ENCODE assay signal across 10 mouse cellular contexts in the genomic region with DNA sequence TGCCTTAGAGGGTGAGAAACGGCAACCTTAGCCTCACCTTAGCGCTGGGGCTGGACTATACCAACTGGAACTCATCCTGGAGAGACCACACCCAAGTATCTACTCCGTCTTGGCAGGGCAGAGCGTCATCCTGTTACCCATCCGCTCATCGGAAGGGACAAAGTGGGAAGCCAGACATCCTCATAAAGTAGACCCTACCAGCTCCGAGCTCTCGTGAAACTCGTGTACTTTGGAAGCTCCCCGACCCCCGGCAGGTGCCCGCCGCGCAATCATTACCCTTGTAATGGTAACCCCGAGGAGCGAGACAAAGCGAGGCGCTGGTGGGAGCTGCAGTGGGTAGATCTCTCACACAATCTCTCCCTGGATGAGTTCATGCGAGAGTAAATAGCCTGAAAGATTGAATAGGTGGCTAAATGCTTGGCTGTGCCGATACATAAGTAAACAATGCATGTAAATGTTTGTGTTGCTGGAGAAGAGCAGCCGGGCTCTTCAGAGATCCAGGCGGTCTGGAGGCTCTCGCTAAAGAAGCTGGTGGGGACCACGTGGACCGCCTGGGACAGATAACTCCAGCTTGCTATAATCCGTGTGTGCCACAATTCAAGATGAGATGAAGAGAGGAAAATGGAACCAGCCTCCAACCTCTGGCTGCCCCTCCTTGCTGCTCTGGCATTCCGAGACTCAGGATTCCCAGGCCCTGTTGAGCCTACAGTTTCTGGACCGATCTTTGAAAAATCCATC. TPM values are rescaled to one million over a fixed set of nuclear protein-coding genes. Genes with fewer than 3 reads are reported as not detected.
DNase-seq lines count a peak whose midpoint lies in the region; ATAC-seq and TF ChIP-seq lines count a peak whose summit lies in the region.
"Had no signal": no experiment of that assay in that cellular context is flagged by ENCODE, and none has a peak within 500 bp of the region (broad histone marks: within the 10 kb centered on the region; RNA-seq: fewer than 3 reads in every experiment).

No protein-coding gene starts in this region.

- H3K4me1 ChIP-seq in kidney, embryonic 16.5 days (ENCODE audit: insufficient read depth, low read length) = peaks cover 26% of the 10 kb centered on the region
- H3K4me1 ChIP-seq in hindbrain, postnatal 0 days (ENCODE audit: insufficient read depth, low read length) = no peaks in the 10 kb centered on the region; the same call in 1 of the 2 replicates
- H3K4me1 ChIP-seq in neural tube, embryonic 15.5 days = peaks cover 40% of the 10 kb centered on the region

- H3K9me3 ChIP-seq in kidney, embryonic 16.5 days (ENCODE audit: low read length) = no peaks in the 10 kb centered on the region
- H3K9me3 ChIP-seq in hindbrain, postnatal 0 days (ENCODE audit: low read length) = no peaks in the 10 kb centered on the region
- H3K9me3 ChIP-seq in neural tube, embryonic 15.5 days (replicated peaks) = no peaks in the 10 kb centered on the region

- no peak overlapping the region; the same call in 1 of the 2 replicates for H3K9ac ChIP-seq in kidney, embryonic 16.5 days (replicated peaks; ENCODE audit: low read length)
- peak overlapping the region; percentile 52 for H3K9ac ChIP-seq in hindbrain, postnatal 0 days (replicated peaks; ENCODE audit: low read length)
- H3K9ac ChIP-seq in neural tube, embryonic 15.5 days (replicated peaks) = peak overlapping the region; percentile 62

- H3K4me2 ChIP-seq in kidney, embryonic 16.5 days (replicated peaks; ENCODE audit: low read depth, low read length) = peak overlapping the region; percentile 91
- H3K4me2 ChIP-seq in hindbrain, postnatal 0 days (ENCODE audit: low read depth, low read length) = peak overlapping the region; percentile 89
- H3K4me2 ChIP-seq in neural tube, embryonic 15.5 days = peak overlapping the region; percentile 83

- H3K27me3 ChIP-seq in kidney, embryonic 16.5 days (ENCODE audit: insufficient read depth, low read length) = peaks cover 68% of the 10 kb centered on the region
- H3K27me3 ChIP-seq in hindbrain, postnatal 0 days (ENCODE audit: insufficient read depth, low read length) = no peaks in the 10 kb centered on the region
- no peaks in the 10 kb centered on the region for H3K27me3 ChIP-seq in neural tube, embryonic 15.5 days (replicated peaks)

- no peak for DNase-seq in kidney, adult 8-10 months
- peak; percentile 42 for DNase-seq in embryo, embryonic 11 days
- DNase-seq in hindbrain, postnatal 0 days (ENCODE audit: low spot score) = peak; percentile 38
- no peak for DNase-seq in gastrocnemius, postnatal 10 days
- DNase-seq in thymus, postnatal 36 days = no peak

- peak overlapping the region; percentile 48 for H3K4me3 ChIP-seq in kidney, embryonic 16.5 days (ENCODE audit: low read length)
- H3K4me3 ChIP-seq in hindbrain, postnatal 0 days (ENCODE audit: low read length) = peak overlapping the region; percentile 55
- H3K4me3 ChIP-seq in neural tube, embryonic 15.5 days (replicated peaks) = peak overlapping the region; percentile 56

- no peak for TF ChIP-seq CTCF in hindbrain, postnatal 0 days (IDR thresholded peaks at IDR 0.05; ENCODE audit: low read depth)

- no peak overlapping the region for H3K27ac ChIP-seq in kidney, embryonic 16.5 days (ENCODE audit: low read length)
- peak overlapping the region; percentile 74 for H3K27ac ChIP-seq in hindbrain, postnatal 0 days
- H3K27ac ChIP-seq in neural tube, embryonic 15.5 days (replicated peaks) = peak overlapping the region; percentile 87

- peak; percentile 32; the same call in 1 of the 2 replicates for ATAC-seq in kidney, embryonic 16.5 days (ENCODE audit: low FRiP score, low TSS enrichment)
- ATAC-seq in hindbrain, postnatal 0 days = no peak
- ATAC-seq in neural tube, embryonic 15.5 days (ENCODE audit: low FRiP score) = peak; percentile 57
- no peak for ATAC-seq in frontal cortex, adult (ENCODE audit: low TSS enrichment)

- H3K36me3 ChIP-seq in kidney, embryonic 16.5 days (ENCODE audit: insufficient read depth, low read length) = no peaks in the 10 kb centered on the region
- H3K36me3 ChIP-seq in hindbrain, postnatal 0 days (ENCODE audit: insufficient read depth, low read length) = no peaks in the 10 kb centered on the region
- no peaks in the 10 kb centered on the region for H3K36me3 ChIP-seq in neural tube, embryonic 15.5 days

- 5% methylated on average over 28 of the region's 28 CpGs for WGBS in kidney, embryonic 16.5 days
- 2% methylated on average over 28 of the region's 28 CpGs for WGBS in hindbrain, postnatal 0 days
- WGBS in neural tube, embryonic 15.5 days = 2% methylated on average over 28 of the region's 28 CpGs

RNA-seq across cellular contexts. Expression of a gene that starts 1.2 kb away (rescaled TPM):
- 0.74 and 0.86 TPM in 2 replicates for polyA plus RNA-seq in kidney, embryonic 16.5 days (2015; fragmentation: Nextera tagmentation; extraction: Ambion mirVana)
- 47.3 and 57.2 TPM in 2 replicates for total RNA-seq in hindbrain, postnatal 0 days (2014; rRNA removed)
- polyA plus RNA-seq in hindbrain, postnatal 0 days (2015; fragmentation: Nextera tagmentation; extraction: Ambion mirVana) = 23.7 and 30.4 TPM in 2 replicates
- 42.8 and 43.6 TPM in 2 replicates for polyA plus RNA-seq in neural tube, embryonic 15.5 days (2015; fragmentation: Nextera tagmentation; extraction: Ambion mirVana)
- under 1 TPM; 0.47 to 0.66 TPM for total RNA-seq in gastrocnemius, postnatal 10 days (2021)

RNA-seq across cellular contexts. Expression of a gene that starts 51.7 kb away (rescaled TPM):
- not detected in 2 replicates for polyA plus RNA-seq in kidney, embryonic 16.5 days (2015; fragmentation: Nextera tagmentation; extraction: Ambion mirVana)
- not detected in 2 replicates for total RNA-seq in hindbrain, postnatal 0 days (2014; rRNA removed)
- polyA plus RNA-seq in hindbrain, postnatal 0 days (2015; fragmentation: Nextera tagmentation; extraction: Ambion mirVana) = 0.16 and 0.26 TPM in 2 replicates
- 0.22 and 0.52 TPM in 2 replicates for polyA plus RNA-seq in neural tube, embryonic 15.5 days (2015; fragmentation: Nextera tagmentation; extraction: Ambion mirVana)
- total RNA-seq in gastrocnemius, postnatal 10 days (2021) = not detected
- total RNA-seq: layer of hippocampus, adult 18-20 months had no signal
- polyA plus RNA-seq: spleen, adult 2 months had no signal

RNA-seq across cellular contexts. Expression of a gene that starts 52.4 kb away (rescaled TPM):
- 28.8 and 34.6 TPM in 2 replicates for polyA plus RNA-seq in kidney, embryonic 16.5 days (2015; fragmentation: Nextera tagmentation; extraction: Ambion mirVana)
- total RNA-seq in hindbrain, postnatal 0 days (2014; rRNA removed) = 0.14 and 0.58 TPM in 2 replicates
- polyA plus RNA-seq in hindbrain, postnatal 0 days (2015; fragmentation: Nextera tagmentation; extraction: Ambion mirVana) = 9.1 and 15.1 TPM in 2 replicates
- polyA plus RNA-seq in neural tube, embryonic 15.5 days (2015; fragmentation: Nextera tagmentation; extraction: Ambion mirVana) = 21.3 and 24.9 TPM in 2 replicates
- total RNA-seq in gastrocnemius, postnatal 10 days (2021) = 10 to 100 TPM; 15.8 to 15.9 TPM

Comparison
In these comparisons a context has a peak if more than half of its experiments do, and no peak if none do; other contexts are left out.
1. ATAC-seq: peak in kidney, embryonic 16.5 days (single experiment) and neural tube, embryonic 15.5 days (single experiment); none in hindbrain, postnatal 0 days (single experiment) and frontal cortex, adult (single experiment).
2. DNase-seq: peak in embryo, embryonic 11 days (single experiment) and hindbrain, postnatal 0 days (single experiment); none in kidney, adult 8-10 months (0 of 2), gastrocnemius, postnatal 10 days (single experiment) and thymus, postnatal 36 days (0 of 2).
3. RNA of a gene that starts 1.2 kb away (polyA plus RNA-seq): 42.8 to 43.6 TPM in neural tube, embryonic 15.5 days and 23.7 to 30.4 TPM in hindbrain, postnatal 0 days; 0.74 to 0.86 TPM in kidney, embryonic 16.5 days; every median in the first group is over 10 times any median in the second.
4. Peak in every context shown above with its lines, with median percentiles within 50 percentile points of each other: H3K4me2 ChIP-seq and H3K4me3 ChIP-seq.